Mouse (Mus musculus): ENCODE data around the gene Hoxd9. TPM values are rescaled to one million over a fixed set of nuclear protein-coding genes. Genes with fewer than 3 reads are reported as not detected.

Gene Hoxd9
- polyA plus RNA-seq, 1 experiment from 2014 or later: not detected

GRCm38 (mm10) chr2:74658667-74659371 lies 38.7 kb upstream of the Hoxd9 start:
- Histone ChIP-seq H3K9ac (no peak overlapping the region), H3K27me3 (replicated peaks) (peaks cover 99% of the 10 kb centered on the region), H3K27ac (replicated peaks) (no peak overlapping the region), H3K4me1 (peaks cover 18% of the 10 kb centered on the region), H3K4me2 (no peak overlapping the region), H3K4me3 (no peak overlapping the region), H3K36me3 (no peaks in the 10 kb centered on the region), H3K9me3 (no peaks in the 10 kb centered on the region)
- ATAC-seq (ENCODE audit: extremely low read depth, insufficient number of reproducible peaks, low FRiP score, low TSS enrichment): no peak
- 2% methylated on average over 47 of the region's 47 CpGs for WGBS

GRCm38 (mm10) chr2:74659507-74660005 lies 38.0 kb upstream of the Hoxd9 start, which contains the start of gene Evx2:
Gene Evx2, minus strand, starts transcription at chr2:74659557.
- Histone ChIP-seq H3K9ac (no peak within 1 kb of the TSS), H3K4me2 (no peak within 1 kb of the TSS), H3K27ac (replicated peaks) (no peak within 1 kb of the TSS), H3K4me1 (peaks cover 18% of the 10 kb centered on the region), H3K9me3 (no peaks in the 10 kb centered on the region), H3K27me3 (replicated peaks) (peaks cover 99% of the 10 kb centered on the region), H3K36me3 (no peaks in the 10 kb centered on the region), H3K4me3 (no peak within 1 kb of the TSS)
- no peak for ATAC-seq (ENCODE audit: extremely low read depth, insufficient number of reproducible peaks, low FRiP score, low TSS enrichment)
- 2% methylated on average over 28 of the region's 28 CpGs for WGBS

GRCm38 (mm10) chr2:74660421-74661375 lies 36.8 kb upstream of the Hoxd9 start:
- H3K27ac ChIP-seq (replicated peaks): no peak overlapping the region
- no peak overlapping the region for H3K4me2 ChIP-seq
- WGBS: 4% methylated on average over 30 of the region's 30 CpGs
- ATAC-seq (ENCODE audit: extremely low read depth, insufficient number of reproducible peaks, low FRiP score, low TSS enrichment): no peak
- no peak overlapping the region for H3K9ac ChIP-seq
- peaks cover 99% of the 10 kb centered on the region for H3K27me3 ChIP-seq (replicated peaks)
- H3K4me1 ChIP-seq: peaks cover 16% of the 10 kb centered on the region
- no peaks in the 10 kb centered on the region for H3K36me3 ChIP-seq
- H3K9me3 ChIP-seq: no peaks in the 10 kb centered on the region
- no peak overlapping the region for H3K4me3 ChIP-seq

- peaks cover 99% of the 10 kb centered on the region for H3K27me3 ChIP-seq (replicated peaks)
- ATAC-seq (ENCODE audit: extremely low read depth, insufficient number of reproducible peaks, low FRiP score, low TSS enrichment): no peak
- under 1% methylated on average over 14 of the region's 14 CpGs for WGBS
- H3K27ac ChIP-seq (replicated peaks): no peak overlapping the region
- H3K4me2 ChIP-seq: peak overlapping the region; percentile 63
- H3K4me3 ChIP-seq: peak overlapping the region; percentile 36
- peaks cover 11% of the 10 kb centered on the region for H3K4me1 ChIP-seq
- no peaks in the 10 kb centered on the region for H3K9me3 ChIP-seq
- no peaks in the 10 kb centered on the region for H3K36me3 ChIP-seq
- H3K9ac ChIP-seq: no peak overlapping the region
Measured at GRCm38 (mm10) chr2:74661685-74662084, 35.8 kb upstream of the Hoxd9 start.

- 3% methylated on average over 18 of the region's 18 CpGs for WGBS
- H3K4me3 ChIP-seq: no peak overlapping the region
- H3K4me2 ChIP-seq: no peak overlapping the region
- H3K27me3 ChIP-seq (replicated peaks): peaks cover 100% of the 10 kb centered on the region
- H3K4me1 ChIP-seq: peaks cover 12% of the 10 kb centered on the region
- ATAC-seq (ENCODE audit: extremely low read depth, insufficient number of reproducible peaks, low FRiP score, low TSS enrichment): no peak
- no peaks in the 10 kb centered on the region for H3K36me3 ChIP-seq
- no peak overlapping the region for H3K27ac ChIP-seq (replicated peaks)
- no peak overlapping the region for H3K9ac ChIP-seq
- no peaks in the 10 kb centered on the region for H3K9me3 ChIP-seq
Measured at GRCm38 (mm10) chr2:74663291-74663925, 34.1 kb upstream of the Hoxd9 start.

- no peaks in the 10 kb centered on the region for H3K36me3 ChIP-seq
- no peak overlapping the region for H3K4me2 ChIP-seq
- H3K27me3 ChIP-seq (replicated peaks): peaks cover 99% of the 10 kb centered on the region
- ATAC-seq (ENCODE audit: extremely low read depth, insufficient number of reproducible peaks, low FRiP score, low TSS enrichment): no peak
- no peaks in the 10 kb centered on the region for H3K9me3 ChIP-seq
- 4% methylated on average over 7 of the region's 7 CpGs for WGBS
- no peak overlapping the region for H3K27ac ChIP-seq (replicated peaks)
- H3K9ac ChIP-seq: no peak overlapping the region
- peaks cover 16% of the 10 kb centered on the region for H3K4me1 ChIP-seq
- no peak overlapping the region for H3K4me3 ChIP-seq
Measured at GRCm38 (mm10) chr2:74666411-74666810, 31.1 kb upstream of the Hoxd9 start.

GRCm38 (mm10) chr2:74667191-74667841 lies 30.2 kb upstream of the Hoxd9 start:
- Histone ChIP-seq H3K4me1 (peaks cover 12% of the 10 kb centered on the region), H3K4me2 (peak overlapping the region; percentile 76), H3K27me3 (replicated peaks) (peaks cover 99% of the 10 kb centered on the region), H3K4me3 (peak overlapping the region; percentile 55), H3K9me3 (no peaks in the 10 kb centered on the region), H3K27ac (replicated peaks) (no peak overlapping the region), H3K9ac (no peak overlapping the region), H3K36me3 (no peaks in the 10 kb centered on the region)
- ATAC-seq (ENCODE audit: extremely low read depth, insufficient number of reproducible peaks, low FRiP score, low TSS enrichment): no peak
- WGBS: 3% methylated on average over 36 of the region's 36 CpGs

GRCm38 (mm10) chr2:74667842-74668357 lies 29.6 kb upstream of the Hoxd9 start, which contains the start of gene Hoxd13:
Gene Hoxd13, plus strand, starts transcription at chr2:74668310.
- 2% methylated on average over 28 of the region's 51 CpGs for WGBS
- ATAC-seq (ENCODE audit: extremely low read depth, insufficient number of reproducible peaks, low FRiP score, low TSS enrichment): peak; percentile 54
- no peaks in the 10 kb centered on the region for H3K9me3 ChIP-seq
- peak within 1 kb of the TSS; percentile 52; the same call in 1 of the 2 replicates for H3K9ac ChIP-seq
- H3K36me3 ChIP-seq: no peaks in the 10 kb centered on the region
- peaks cover 99% of the 10 kb centered on the region for H3K27me3 ChIP-seq (replicated peaks)
- peaks cover 16% of the 10 kb centered on the region for H3K4me1 ChIP-seq
- no peak within 1 kb of the TSS for H3K27ac ChIP-seq (replicated peaks)
- peak within 1 kb of the TSS; percentile 55 for H3K4me3 ChIP-seq
- H3K4me2 ChIP-seq: peak within 1 kb of the TSS; percentile 76

- no peak overlapping the region for H3K27ac ChIP-seq (replicated peaks)
- no peaks in the 10 kb centered on the region for H3K9me3 ChIP-seq
- WGBS: under 1% methylated on average over 70 of the region's 74 CpGs
- peak overlapping the region; percentile 52; the same call in 1 of the 2 replicates for H3K9ac ChIP-seq
- no peaks in the 10 kb centered on the region for H3K36me3 ChIP-seq
- ATAC-seq (ENCODE audit: extremely low read depth, insufficient number of reproducible peaks, low FRiP score, low TSS enrichment): no peak; the same call in 1 of the 2 replicates
- H3K4me2 ChIP-seq: peak overlapping the region; percentile 76
- H3K4me1 ChIP-seq: peaks cover 17% of the 10 kb centered on the region
- peak overlapping the region; percentile 55 for H3K4me3 ChIP-seq
- peaks cover 99% of the 10 kb centered on the region for H3K27me3 ChIP-seq (replicated peaks)
Measured at GRCm38 (mm10) chr2:74668370-74669229, 28.9 kb upstream of the Hoxd9 start.

GRCm38 (mm10) chr2:74669230-74669578 lies 28.3 kb upstream of the Hoxd9 start:
- Histone ChIP-seq H3K4me3 (no peak overlapping the region), H3K36me3 (no peaks in the 10 kb centered on the region), H3K9ac (no peak overlapping the region), H3K9me3 (no peaks in the 10 kb centered on the region), H3K4me2 (no peak overlapping the region), H3K27ac (replicated peaks) (no peak overlapping the region), H3K27me3 (replicated peaks) (peaks cover 99% of the 10 kb centered on the region), H3K4me1 (peaks cover 17% of the 10 kb centered on the region)
- ATAC-seq (ENCODE audit: extremely low read depth, insufficient number of reproducible peaks, low FRiP score, low TSS enrichment): no peak
- WGBS: 0% methylated on average over 3 of the region's 3 CpGs
